Mouse (Mus musculus) myocyte (in vitro differentiated cells): ENCODE measurements at regions not wholly inside any gene's neighbourhood (a gene's known extent, or its start where the extent isn't known, plus 50 kb on each side); places are given as distances from the start of the nearest gene placed in this dataset.

ENCODE experiments used
- CEBPB ChIP-seq: IDR thresholded peaks from 2 replicates; pipeline ENCODE4 v1.6.1; 2011; ENCODE audit warnings: mild to moderate bottlenecking, moderate library complexity; ENCODE audit not compliant: poor library complexity, insufficient read depth, severe bottlenecking
- E2F4 ChIP-seq: IDR thresholded peaks from one replicate; pipeline ENCODE4 v1.6.1; 2011; ENCODE audit warnings: mild to moderate bottlenecking, control low read depth, moderate library complexity; ENCODE audit not compliant: insufficient read depth
- MAX ChIP-seq: IDR thresholded peaks from one replicate; pipeline ENCODE4 v1.6.1; 2011; ENCODE audit warnings: low read depth, mild to moderate bottlenecking, control low read depth
- POLR2A ChIP-seq: IDR thresholded peaks from one replicate; pipeline ENCODE4 v1.6.1; 2011; ENCODE audit warnings: low read depth, mild to moderate bottlenecking, control low read depth, moderate library complexity; ENCODE audit not compliant: insufficient read length
- POLR2AphosphoS2 ChIP-seq: IDR thresholded peaks from one replicate; pipeline ENCODE4 v1.6.1; 2011; ENCODE audit warnings: low read depth, control low read depth; ENCODE audit not compliant: insufficient read length

GRCm38 (mm10) chr17:82828434-82828997 is 386.6 kb upstream of the Pkdcc start:
- TF ChIP-seq CEBPB (no peak), MAX (no peak), POLR2AphosphoS2 (no peak), POLR2A (no peak), E2F4 (no peak)
